In genomic region chr11:77981609-77982440, GRCm38 (mm10) we compare ENCODE assay signal across 1 mouse cellular context.
TF ChIP-seq lines count a peak whose summit lies in the region.

No protein-coding gene starts in this region.

TF ChIP-seq in CH12.LX, 34 proteins besides CTCF, POLR2A, EP300 and RAD21:
- TF ChIP-seq ZNF384 (IDR thresholded peaks at IDR 0.05; ENCODE audit: low read depth, low read length) (peak; percentile 99), TBP (conservative IDR thresholded peaks at IDR 0.05; ENCODE audit: low read depth, low read length) (peak; percentile 86), USF2 (conservative IDR thresholded peaks at IDR 0.05; ENCODE audit: low read depth, low read length) (0 out of 2 replicates have a peak, but pooled peaks have one; percentile 19), NRF1 (IDR thresholded peaks at IDR 0.05; ENCODE audit: low read depth, low read length) (peak; percentile 82), PAX5 (IDR thresholded peaks at IDR 0.05; ENCODE audit: low read length) (no peak), MXI1 (IDR thresholded peaks at IDR 0.05; ENCODE audit: low read depth, low read length) (peak; percentile 72), JUN (IDR thresholded peaks at IDR 0.05; ENCODE audit: insufficient read depth, low read depth, low read length) (no peak), GABPA (IDR thresholded peaks at IDR 0.05; ENCODE audit: insufficient replicate concordance, low read depth, low read length) (peak; percentile 100), ETS1 (conservative IDR thresholded peaks at IDR 0.05; ENCODE audit: low read depth, low read length) (no peak; the same call in 1 of the 2 replicates), MAX (IDR thresholded peaks at IDR 0.05; ENCODE audit: low read length) (peak; percentile 30), SIN3A (IDR thresholded peaks at IDR 0.05; ENCODE audit: low read length) (peak; percentile 83), ZC3H11A (IDR thresholded peaks at IDR 0.05; ENCODE audit: low read depth, low read length) (no peak), MAFK (IDR thresholded peaks at IDR 0.05; ENCODE audit: insufficient replicate concordance, low read length) (no peak), USF1 (IDR thresholded peaks at IDR 0.05; ENCODE audit: low read depth, low read length) (no peak), ELF1 (IDR thresholded peaks at IDR 0.05; ENCODE audit: low read depth, low read length) (peak; percentile 89), MAZ (IDR thresholded peaks at IDR 0.05; ENCODE audit: low read depth, low read length) (no peak), TCF12 (IDR thresholded peaks at IDR 0.05; ENCODE audit: low read depth, low read length) (peak; percentile 85; the same call in 1 of the 2 replicates), ZKSCAN1 (IDR thresholded peaks at IDR 0.05; ENCODE audit: borderline replicate concordance, low read depth, low read length) (no peak), NELFE (IDR thresholded peaks at IDR 0.05; ENCODE audit: low read depth, low read length) (peak; percentile 66), E2F4 (IDR thresholded peaks at IDR 0.05; ENCODE audit: insufficient replicate concordance, low read depth, low read length) (no peak), UBTF (IDR thresholded peaks at IDR 0.05; ENCODE audit: low read depth, low read length) (no peak; the same call in 1 of the 2 replicates), KAT2A (IDR thresholded peaks at IDR 0.05; ENCODE audit: insufficient replicate concordance, low read length) (peak; percentile 100), HCFC1 (IDR thresholded peaks at IDR 0.05; ENCODE audit: low read depth, low read length) (peak; percentile 90), SMC3 (IDR thresholded peaks at IDR 0.05; ENCODE audit: low read depth, low read length) (no peak), MYC (IDR thresholded peaks at IDR 0.05; ENCODE audit: low read depth, low read length) (peak; percentile 81; the same call in 1 of the 2 replicates), RCOR1 (conservative IDR thresholded peaks at IDR 0.05; ENCODE audit: low read depth, low read length) (0 out of 2 replicates have a peak, but pooled peaks have one; percentile 41), ZMIZ1 (IDR thresholded peaks at IDR 0.05; ENCODE audit: low read depth, low read length) (no peak; the same call in 1 of the 2 replicates), BHLHE40 (IDR thresholded peaks at IDR 0.05; ENCODE audit: low read depth, low read length) (peak; percentile 16; the same call in 1 of the 2 replicates), MEF2A (IDR thresholded peaks at IDR 0.05; ENCODE audit: borderline replicate concordance, low read depth, low read length) (peak; percentile 62; the same call in 1 of the 2 replicates), CHD1 (IDR thresholded peaks at IDR 0.05; ENCODE audit: low read depth, low read length) (peak; percentile 14; the same call in 1 of the 2 replicates), POLR2AphosphoS2 (IDR thresholded peaks at IDR 0.05; ENCODE audit: low read depth, low read length) (peak; percentile 96), JUND (conservative IDR thresholded peaks at IDR 0.05; ENCODE audit: low read depth, low read length) (no peak; the same call in none of the 2 replicates), IRF4 (IDR thresholded peaks at IDR 0.05; ENCODE audit: low read depth, low read length) (peak; percentile 48; the same call in 1 of the 2 replicates), CHD2 (IDR thresholded peaks at IDR 0.05; ENCODE audit: low read length) (peak; percentile 100)
